Mouse (Mus musculus) lung, postnatal 0 days (tissue): ENCODE results near the gene Atp1a1. TPM values are rescaled to one million over a fixed set of nuclear protein-coding genes. Genes with fewer than 3 reads are reported as not detected.
A peak's percentile ranks its signal among the peaks of the same experiment; 100 is the strongest.

ENCODE experiments used
- ATAC-seq: fragments of 200-750 bp; cut with Nextera tagmentation; 2 replicates; pipeline ENCODE4 v1.8.0; 2017; ENCODE audit warnings: moderate library complexity
- DNase-seq: peaks from one replicate; pipeline ENCODE4 v3.0.0-alpha.2; 2016; ENCODE audit warnings: low spot score
- H3K27ac ChIP-seq: fragments of 300-500 bp; sonication (generic); 2 replicates; pipeline ENCODE4 v1.5.1; 2014; ENCODE audit warnings: antibody characterized with exemption, mild to moderate bottlenecking, low read length, mixed read lengths
- H3K27me3 ChIP-seq: fragments of 300-500 bp; sonication (generic); replicated peaks from 2 replicates; pipeline ENCODE4 v1.6.1; 2014; ENCODE audit warnings: low read length, mixed read lengths; ENCODE audit not compliant: insufficient read depth
- H3K36me3 ChIP-seq: fragments of 300-500 bp; sonication (generic); 2 replicates; pipeline ENCODE4 v1.6.1; 2014; ENCODE audit warnings: low read length, mixed read lengths; ENCODE audit not compliant: insufficient read depth
- H3K4me1 ChIP-seq: fragments of 300-500 bp; sonication (generic); 2 replicates; pipeline ENCODE4 v1.6.1; 2014; ENCODE audit warnings: antibody characterized with exemption, low read depth, low read length, mixed read lengths; ENCODE audit not compliant: insufficient read depth
- H3K4me2 ChIP-seq: fragments of 300-500 bp; sonication (generic); replicated peaks from 2 replicates; pipeline ENCODE4 v1.6.1; 2014; ENCODE audit warnings: low read depth, mild to moderate bottlenecking, low read length, moderate library complexity, mixed read lengths
- H3K4me3 ChIP-seq: fragments of 300-500 bp; sonication (generic); 2 replicates; pipeline ENCODE4 v1.5.1; 2014; ENCODE audit warnings: low read depth, low read length
- H3K9ac ChIP-seq: fragments of 300-500 bp; sonication (generic); replicated peaks from 2 replicates; pipeline ENCODE4 v1.6.1; 2014; ENCODE audit warnings: low read depth, mild to moderate bottlenecking
- H3K9me3 ChIP-seq: fragments of 300-500 bp; sonication (generic); 2 replicates; pipeline ENCODE4 v1.6.1; 2016; ENCODE audit warnings: low read length, mixed read lengths
- CTCF ChIP-seq: IDR thresholded peaks from 2 replicates; pipeline ENCODE4 v1.5.1; 2016; ENCODE audit warnings: antibody characterized with exemption, mild to moderate bottlenecking
- EP300 ChIP-seq: IDR thresholded peaks from 2 replicates; pipeline ENCODE4 v1.6.1; 2016; ENCODE audit warnings: antibody characterized with exemption, mild to moderate bottlenecking, control low read depth
- WGBS: fragments of 180-500 bp; shearing (Covaris S2); extraction: QIAGEN DNeasy Blood & Tissue Kit; methylation state at CpG from one replicate; pipeline ENCODE4 v1.1.7; 2014; 5-methylcytosine and 5-hydroxymethylcytosine counted together
- polyA plus RNA-seq: library from polyadenylated mRNA; unstranded; fragments of >200 nt; fragmentation: Nextera tagmentation; extraction: Ambion mirVana; gene quantifications from 2 replicates; pipeline ENCODE4 v1.2.1, GENCODE M21; 2015

The Atp1a1 gene
- polyA plus RNA-seq, 1 experiment from 2014 or later, result 136 TPM

GRCm38 (mm10) chr3:101570246-101570645, 34.2 kb downstream of the Atp1a1 start:
- Histone ChIP-seq H3K4me1 (peaks cover 4% of the 10 kb centered on the region; the same call in 1 of the 2 replicates), H3K27me3 (no peaks in the 10 kb centered on the region), H3K9me3 (no peaks in the 10 kb centered on the region), H3K36me3 (no peaks in the 10 kb centered on the region), H3K9ac (no peak overlapping the region), H3K4me3 (no peak overlapping the region), H3K4me2 (no peak overlapping the region), H3K27ac (no peak overlapping the region)
- DNase-seq (no peak), ATAC-seq (no peak)
- WGBS, result 94% methylated on average over 3 of the region's 3 CpGs
- TF ChIP-seq EP300 (no peak), CTCF (no peak)

- H3K4me1 ChIP-seq, result peaks cover 4% of the 10 kb centered on the region; the same call in 1 of the 2 replicates
- TF ChIP-seq EP300 (peak; percentile 56), CTCF (no peak)
- no peak overlapping the region for H3K4me2 ChIP-seq
- no peak overlapping the region for H3K9ac ChIP-seq
- DNase-seq, result peak; percentile 87
- no peak overlapping the region for H3K4me3 ChIP-seq
- no peaks in the 10 kb centered on the region for H3K9me3 ChIP-seq
- H3K36me3 ChIP-seq, result no peaks in the 10 kb centered on the region
- WGBS, result 52% methylated on average over 4 of the region's 4 CpGs
- H3K27me3 ChIP-seq, result no peaks in the 10 kb centered on the region
- no peak overlapping the region for H3K27ac ChIP-seq
- ATAC-seq, result peak; percentile 93
These were observed 35.9 kb downstream of the Atp1a1 start for GRCm38 (mm10) chr3:101568627-101569026.

- Histone ChIP-seq H3K4me3 (no peak overlapping the region), H3K9me3 (no peaks in the 10 kb centered on the region), H3K4me2 (no peak overlapping the region), H3K4me1 (no peaks in the 10 kb centered on the region), H3K36me3 (no peaks in the 10 kb centered on the region), H3K27me3 (no peaks in the 10 kb centered on the region), H3K27ac (no peak overlapping the region), H3K9ac (no peak overlapping the region)
- WGBS, result 91% methylated on average over 2 of the region's 2 CpGs
- no peak for TF ChIP-seq CTCF
- TF ChIP-seq EP300, result no peak
- DNase-seq (no peak), ATAC-seq (no peak)
These were observed 40.5 kb downstream of the Atp1a1 start for GRCm38 (mm10) chr3:101564011-101564410.

GRCm38 (mm10) chr3:101562510-101563209, 41.8 kb downstream of the Atp1a1 start:
- H3K4me2 ChIP-seq, result no peak overlapping the region
- ATAC-seq (no peak), DNase-seq (no peak)
- no peak overlapping the region for H3K9ac ChIP-seq
- no peaks in the 10 kb centered on the region for H3K4me1 ChIP-seq
- TF ChIP-seq CTCF, result no peak
- no peak for TF ChIP-seq EP300
- no peaks in the 10 kb centered on the region for H3K36me3 ChIP-seq
- no peak overlapping the region for H3K27ac ChIP-seq
- H3K9me3 ChIP-seq, result no peaks in the 10 kb centered on the region
- H3K4me3 ChIP-seq, result no peak overlapping the region
- no peaks in the 10 kb centered on the region for H3K27me3 ChIP-seq
- 48% methylated on average over 10 of the region's 10 CpGs for whole genome bisulfite sequencing

GRCm38 (mm10) chr3:101561948-101562347, 42.5 kb downstream of the Atp1a1 start:
- ATAC-seq, result no peak
- Histone ChIP-seq H3K36me3 (no peaks in the 10 kb centered on the region), H3K4me2 (no peak overlapping the region), H3K27me3 (no peaks in the 10 kb centered on the region), H3K27ac (no peak overlapping the region), H3K4me1 (no peaks in the 10 kb centered on the region), H3K9ac (no peak overlapping the region), H3K9me3 (no peaks in the 10 kb centered on the region), H3K4me3 (no peak overlapping the region)
- TF ChIP-seq CTCF, result no peak
- no peak for TF ChIP-seq EP300
- no peak for DNase-seq
- WGBS, result 62% methylated on average over 5 of the region's 5 CpGs

GRCm38 (mm10) chr3:101560841-101561522, 43.5 kb downstream of the Atp1a1 start:
- H3K9ac ChIP-seq, result no peak overlapping the region
- no peaks in the 10 kb centered on the region for H3K4me1 ChIP-seq
- no peak overlapping the region for H3K4me3 ChIP-seq
- 60% methylated on average over 9 of the region's 9 CpGs for WGBS
- no peaks in the 10 kb centered on the region for H3K9me3 ChIP-seq
- H3K27me3 ChIP-seq, result no peaks in the 10 kb centered on the region
- H3K36me3 ChIP-seq, result no peaks in the 10 kb centered on the region
- TF ChIP-seq EP300, result no peak
- TF ChIP-seq CTCF, result no peak
- ATAC-seq, result peak; percentile 82
- H3K27ac ChIP-seq, result peak overlapping the region; percentile 39; the same call in 1 of the 2 replicates
- DNase-seq, result peak; percentile 77
- no peak overlapping the region for H3K4me2 ChIP-seq
